Mouse (Mus musculus): ENCODE results near the gene Ank3.

DNA sequence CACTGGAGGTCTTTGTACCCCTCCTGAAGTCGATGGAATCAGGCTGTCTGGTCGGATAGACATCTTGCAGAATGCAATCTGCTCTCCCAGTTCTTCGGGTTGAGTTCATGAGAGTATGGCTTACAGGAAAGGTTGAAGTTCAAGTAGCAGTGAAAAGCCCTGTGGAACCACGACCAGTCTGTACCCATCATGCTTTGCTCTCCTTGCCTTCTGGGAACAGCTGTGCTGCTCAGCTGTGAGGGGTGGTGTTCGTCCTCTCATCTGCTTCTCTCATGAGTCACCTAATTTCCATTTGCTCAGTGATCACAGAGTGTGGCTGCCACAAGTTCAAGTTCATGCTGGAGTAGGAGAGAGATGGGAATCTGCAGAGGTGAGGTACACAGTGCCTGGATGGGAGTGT, 348.2 kb downstream of the Ank3 start:
- TF ChIP-seq CTCF (IDR thresholded peaks at IDR 0.05 in 2 of 3, conservative IDR thresholded peaks at IDR 0.05 in 1 of 3; ENCODE audit: control insufficient read depth in 1 of 3, insufficient read depth in 1 of 3, low read depth in 2 of 3, low read length in 3 of 3, poor library complexity in 1 of 3, severe bottlenecking in 1 of 3) (no peak), MEF2A (IDR thresholded peaks at IDR 0.05; ENCODE audit: extremely low read depth, insufficient replicate concordance, low read depth, low read length, poor library complexity, severe bottlenecking) (no peak), POLR2A (IDR thresholded peaks at IDR 0.05; ENCODE audit: control insufficient read depth in 1 of 2, insufficient read depth in 1 of 2, low read depth in 1 of 2, low read length in 2 of 2, poor library complexity in 1 of 2) (no peak), KAT2A (conservative IDR thresholded peaks at IDR 0.05; ENCODE audit: low read depth, low read length) (no peak), SMC3 (IDR thresholded peaks at IDR 0.05; ENCODE audit: low read depth, low read length) (no peak)

Measured in MEL (cell line).